28 mouse cellular contexts compared by ENCODE assay signal in genomic region chr11:64754076-64754475, GRCm38 (mm10).
A peak's percentile ranks its signal among the peaks of the same experiment; 100 is the strongest.
DNase-seq lines count a peak whose midpoint lies in the region; ATAC-seq and TF ChIP-seq lines count a peak whose summit lies in the region.
"Had no signal": no experiment of that assay in that cellular context is flagged by ENCODE, and none has a peak within 500 bp of the region (broad histone marks: within the 10 kb centered on the region; RNA-seq: fewer than 3 reads in every experiment).

No protein-coding gene starts in this region.

- no peak overlapping the region for H3K27ac ChIP-seq in thymus, adult 2 months (ENCODE audit: control insufficient read depth, insufficient read depth, low read length)
- peak overlapping the region; percentile 34; the same call in 1 of the 2 replicates for H3K27ac ChIP-seq in limb, embryonic 10.5 days
- H3K27ac ChIP-seq in heart, embryonic 12.5 days (ENCODE audit: poor library complexity, severe bottlenecking): no peak overlapping the region
- H3K27ac ChIP-seq: forebrain, embryonic 13.5 days; heart, embryonic 15.5 days; hindbrain, embryonic 12.5 days; hindbrain, postnatal 0 days; intestine, embryonic 15.5 days; left cerebral cortex, adult 2 months; liver, embryonic 12.5 days; macrophage; stomach, postnatal 0 days had no signal

- no peak for TF ChIP-seq POLR2A in thymus, adult 2 months (IDR thresholded peaks at IDR 0.05; ENCODE audit: control insufficient read depth, extremely low read depth, insufficient read depth, low read length, poor library complexity)

- H3K9me3 ChIP-seq in limb, embryonic 10.5 days (replicated peaks): no peaks in the 10 kb centered on the region
- no peaks in the 10 kb centered on the region for H3K9me3 ChIP-seq in heart, embryonic 12.5 days (replicated peaks)
- H3K9me3 ChIP-seq: forebrain, embryonic 13.5 days; heart, embryonic 15.5 days; hindbrain, embryonic 12.5 days; intestine, embryonic 15.5 days; liver, embryonic 12.5 days had no signal

- no peak overlapping the region for H3K4me3 ChIP-seq in thymus, adult 2 months (ENCODE audit: control insufficient read depth, insufficient read depth, low read length)
- no peak overlapping the region for H3K4me3 ChIP-seq in limb, embryonic 10.5 days
- no peak overlapping the region for H3K4me3 ChIP-seq in heart, embryonic 12.5 days
- H3K4me3 ChIP-seq: forebrain, embryonic 13.5 days; heart, embryonic 15.5 days; hindbrain, embryonic 12.5 days; intestine, embryonic 15.5 days; left cerebral cortex, adult 2 months; liver, embryonic 12.5 days had no signal

- no peak overlapping the region for H3K4me2 ChIP-seq in heart, embryonic 12.5 days
- H3K4me2 ChIP-seq: forebrain, embryonic 13.5 days; heart, embryonic 15.5 days; hindbrain, embryonic 12.5 days; intestine, embryonic 15.5 days; liver, embryonic 12.5 days had no signal

- TF ChIP-seq CTCF in thymus, adult 2 months (IDR thresholded peaks at IDR 0.05; ENCODE audit: borderline replicate concordance, control insufficient read depth, extremely low read depth, insufficient read depth, low read length, poor library complexity): no peak

- no peak for ATAC-seq in heart, embryonic 12.5 days (ENCODE audit: insufficient number of reproducible peaks, low FRiP score)
- ATAC-seq: activated CD4-positive, CD25-positive, alpha-beta regulatory T cell, adult 4 months; forebrain, embryonic 13.5 days; hindbrain, postnatal 0 days; intestine, embryonic 15.5 days; liver, embryonic 12.5 days; lung, postnatal 0 days; midbrain, embryonic 16.5 days had no signal

- H3K27me3 ChIP-seq in thymus, adult 2 months (ENCODE audit: control insufficient read depth, insufficient read depth, low read length): no peaks in the 10 kb centered on the region
- H3K27me3 ChIP-seq in limb, embryonic 10.5 days (ENCODE audit: low read depth, poor library complexity, severe bottlenecking): peaks cover 18% of the 10 kb centered on the region
- H3K27me3 ChIP-seq in heart, embryonic 12.5 days (replicated peaks): no peaks in the 10 kb centered on the region
- H3K27me3 ChIP-seq: CH12.LX; forebrain, embryonic 13.5 days; heart, embryonic 15.5 days; hindbrain, embryonic 12.5 days; intestine, embryonic 15.5 days; liver, embryonic 12.5 days had no signal

- H3K4me1 ChIP-seq in thymus, adult 2 months (replicated peaks; ENCODE audit: control insufficient read depth, insufficient read depth, low read length): 0 out of 2 replicates have a peak, but pooled peaks cover 3% of the 10 kb centered on the region
- H3K4me1 ChIP-seq in limb, embryonic 10.5 days: peaks cover 27% of the 10 kb centered on the region
- H3K4me1 ChIP-seq in heart, embryonic 12.5 days (replicated peaks): no peaks in the 10 kb centered on the region
- H3K4me1 ChIP-seq: forebrain, embryonic 13.5 days; heart, embryonic 15.5 days; hindbrain, embryonic 12.5 days; intestine, embryonic 15.5 days; liver, embryonic 12.5 days had no signal

- H3K9ac ChIP-seq in heart, embryonic 12.5 days: no peak overlapping the region
- H3K9ac ChIP-seq: forebrain, embryonic 13.5 days; heart, embryonic 15.5 days; hindbrain, embryonic 12.5 days; intestine, embryonic 15.5 days; liver, embryonic 12.5 days had no signal

- no peaks in the 10 kb centered on the region for H3K36me3 ChIP-seq in thymus, adult 2 months (ENCODE audit: control insufficient read depth, insufficient read depth, low read length)
- no peaks in the 10 kb centered on the region for H3K36me3 ChIP-seq in limb, embryonic 10.5 days
- no peaks in the 10 kb centered on the region for H3K36me3 ChIP-seq in heart, embryonic 12.5 days
- H3K36me3 ChIP-seq: heart, embryonic 15.5 days; hindbrain, embryonic 12.5 days; intestine, embryonic 15.5 days; liver, embryonic 12.5 days had no signal

- 87% methylated on average over 5 of the region's 5 CpGs for WGBS in thymus, adult 2 months
- whole genome bisulfite sequencing in limb, embryonic 10.5 days: 38% methylated on average over 5 of the region's 5 CpGs
- WGBS in heart, embryonic 12.5 days: 45% methylated on average over 5 of the region's 5 CpGs

- DNase-seq in thymus, postnatal 0 days (ENCODE audit: low spot score): peak; percentile 54
- no peak for DNase-seq in thymus, adult 2 months
- DNase-seq in embryo, embryonic 11 days: peak; percentile 49
- DNase-seq in limb, embryonic 10.5 days (ENCODE audit: low spot score): no peak
- no peak for DNase-seq in gastrocnemius, postnatal 10 days
- DNase-seq: adrenal gland, adult 8-10 months; cerebellum, adult 8-10 months; cerebellum, postnatal 25 days; gastrocnemius, postnatal 14 days; kidney, adult 8-10 months; kidney, postnatal 14 days; lung, adult 18-20 months; right cerebral cortex, adult 18-20 months; right cerebral cortex, postnatal 4 days had no signal

Comparison
In these comparisons a context has a peak if more than half of its experiments do, and no peak if none do; other contexts are left out.
1. DNase-seq: peak in thymus, postnatal 0 days (single experiment) and embryo, embryonic 11 days (single experiment); none in thymus, adult 2 months (single experiment), limb, embryonic 10.5 days (single experiment) and gastrocnemius, postnatal 10 days (single experiment).